Mouse (Mus musculus) megakaryocyte progenitor cell, adult 5-6 weeks (primary cell): ENCODE results near the gene Papola. TPM values are rescaled to one million over a fixed set of nuclear protein-coding genes. Genes with fewer than 3 reads are reported as not detected.
A peak's percentile ranks its signal among the peaks of the same experiment; 100 is the strongest.
"Not testable (repeated sequence)": the region's sequence is repeated elsewhere in the genome, so short reads cannot be mapped to it uniquely, and the experiment has no call there.

ENCODE experiments used
- ATAC-seq: replicated peaks from 2 replicates; pipeline ENCODE4 v1.8.0; 2016; ENCODE audit warnings: mild to moderate bottlenecking, moderate TSS enrichment, inconsistent platforms; ENCODE audit not compliant: poor library complexity
- total RNA-seq, 2 experiments: library from RNA; stranded (forward) in 1 of 2; stranded (reverse) in 1 of 2; fragments of 157-497, 149-512 nt in 1 of 2; fragments of 200-1000 nt in 1 of 2; gene quantifications; 2 replicates each; pipeline versions ENCODE4 v1.2.3 to v1.2.4; 2015 to 2017

The Papola gene
- total RNA-seq, 2 experiments from 2014 or later, result 104 to 223 TPM

- ATAC-seq, result 0 out of 2 replicates have a peak, but pooled peaks have one; percentile 29
Measured at GRCm38 (mm10) chr12:105794896-105795295, 10.4 kb downstream of the Papola start.

GRCm38 (mm10) chr12:105798001-105798400 lies 13.5 kb downstream of the Papola start:
- no peak for ATAC-seq

GRCm38 (mm10) chr12:105805790-105806189 lies 21.3 kb downstream of the Papola start:
- no peak for ATAC-seq

GRCm38 (mm10) chr12:105806205-105806604 lies 21.7 kb downstream of the Papola start:
- ATAC-seq, result no peak

- peak; percentile 32; the same call in 1 of the 2 replicates for ATAC-seq
Measured at GRCm38 (mm10) chr12:105807416-105807815, 22.9 kb downstream of the Papola start.

- peak; percentile 44; the same call in 1 of the 2 replicates for ATAC-seq
Measured at GRCm38 (mm10) chr12:105808945-105809344, 24.5 kb downstream of the Papola start.

GRCm38 (mm10) chr12:105810608-105811007 lies 26.1 kb downstream of the Papola start:
- ATAC-seq, result peak; percentile 53

GRCm38 (mm10) chr12:105813957-105814356 lies 29.5 kb downstream of the Papola start:
- no peak for ATAC-seq

GRCm38 (mm10) chr12:105823472-105823871 lies 39.0 kb downstream of the Papola start:
- 0 out of 2 replicates have a peak, but pooled peaks have one; percentile 20 for ATAC-seq

GRCm38 (mm10) chr12:105824743-105825142 lies 40.2 kb downstream of the Papola start:
- ATAC-seq, result peak; percentile 93

- ATAC-seq, result no peak
Measured at GRCm38 (mm10) chr12:105825266-105825665, 40.8 kb downstream of the Papola start.

GRCm38 (mm10) chr12:105832541-105832940 lies 48.0 kb downstream of the Papola start:
- no peak for ATAC-seq

- no peak for ATAC-seq
Measured at GRCm38 (mm10) chr12:105834926-105835325, 50.4 kb downstream of the Papola start.

- no peak for ATAC-seq
Measured at GRCm38 (mm10) chr12:105835571-105835970, 51.1 kb downstream of the Papola start.

GRCm38 (mm10) chr12:105836196-105836595 lies 51.7 kb downstream of the Papola start:
- ATAC-seq, result peak; percentile 70

GRCm38 (mm10) chr12:105839096-105839495 lies 54.6 kb downstream of the Papola start:
- peak; percentile 66 for ATAC-seq

- ATAC-seq, result not testable (repeated sequence)
Measured at GRCm38 (mm10) chr12:105840545-105840944, 56.1 kb downstream of the Papola start.

GRCm38 (mm10) chr12:105843243-105844005 lies 58.9 kb downstream of the Papola start:
- ATAC-seq, result no peak

- ATAC-seq, result no peak
Measured at GRCm38 (mm10) chr12:105844406-105844805, 59.9 kb downstream of the Papola start.

- ATAC-seq, result no peak
Measured at GRCm38 (mm10) chr12:105849102-105849501, 64.6 kb downstream of the Papola start.

GRCm38 (mm10) chr12:105850675-105851074 lies 66.2 kb downstream of the Papola start:
- ATAC-seq, result no peak

- no peak for ATAC-seq
Measured at GRCm38 (mm10) chr12:105852798-105853197, 68.3 kb downstream of the Papola start.

GRCm38 (mm10) chr12:105854639-105855038 lies 70.1 kb downstream of the Papola start:
- peak; percentile 79 for ATAC-seq
